Mouse (Mus musculus) megakaryocyte, adult 5-6 weeks (primary cell): Measurements from ENCODE around the gene Grik4. TPM values are rescaled to one million over a fixed set of nuclear protein-coding genes. Genes with fewer than 3 reads are reported as not detected.
A peak's percentile ranks its signal among the peaks of the same experiment; 100 is the strongest.

Experiments used
- ATAC-seq: 2 replicates; pipeline ENCODE4 v1.8.0; 2016; ENCODE audit warnings: mild to moderate bottlenecking, inconsistent platforms; ENCODE audit not compliant: poor library complexity, severe bottlenecking
- total RNA-seq, 2 experiments: library from RNA; stranded (forward) in 1 of 2; stranded (reverse) in 1 of 2; fragments of 153-499, 151-499 nt in 1 of 2; fragments of 221-1000, 200-1000 nt in 1 of 2; gene quantifications; 2 replicates each; pipeline versions ENCODE4 v1.2.3 to v1.2.4; 2015 to 2017

Grik4 gene
- total RNA-seq, 2 experiments from 2014 or later, result not detected

DNA sequence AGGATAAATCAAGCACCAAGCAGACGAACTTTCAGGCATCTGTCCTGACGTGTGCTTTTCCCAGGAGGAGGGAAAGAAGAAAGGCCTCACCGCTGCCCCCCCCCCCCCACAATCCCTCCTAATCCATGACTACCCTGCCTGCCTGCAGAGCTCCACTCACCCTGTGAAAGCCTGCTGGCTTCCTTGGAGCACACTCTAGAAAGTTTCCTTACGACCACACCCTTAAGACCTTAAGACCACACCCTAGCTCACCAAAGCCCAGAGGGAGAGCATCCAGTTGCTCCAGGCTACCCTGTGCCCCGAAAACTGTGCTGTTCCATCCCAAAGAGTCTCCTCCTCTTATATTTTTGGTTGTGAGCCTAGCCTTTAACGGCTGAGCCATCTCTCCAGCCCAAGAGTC is 82.6 kb downstream of the Grik4 start:
- ATAC-seq, result no peak

GRCm38 (mm10) chr9:42861238-42861637 is 83.1 kb downstream of the Grik4 start:
- ATAC-seq, result no peak

DNA sequence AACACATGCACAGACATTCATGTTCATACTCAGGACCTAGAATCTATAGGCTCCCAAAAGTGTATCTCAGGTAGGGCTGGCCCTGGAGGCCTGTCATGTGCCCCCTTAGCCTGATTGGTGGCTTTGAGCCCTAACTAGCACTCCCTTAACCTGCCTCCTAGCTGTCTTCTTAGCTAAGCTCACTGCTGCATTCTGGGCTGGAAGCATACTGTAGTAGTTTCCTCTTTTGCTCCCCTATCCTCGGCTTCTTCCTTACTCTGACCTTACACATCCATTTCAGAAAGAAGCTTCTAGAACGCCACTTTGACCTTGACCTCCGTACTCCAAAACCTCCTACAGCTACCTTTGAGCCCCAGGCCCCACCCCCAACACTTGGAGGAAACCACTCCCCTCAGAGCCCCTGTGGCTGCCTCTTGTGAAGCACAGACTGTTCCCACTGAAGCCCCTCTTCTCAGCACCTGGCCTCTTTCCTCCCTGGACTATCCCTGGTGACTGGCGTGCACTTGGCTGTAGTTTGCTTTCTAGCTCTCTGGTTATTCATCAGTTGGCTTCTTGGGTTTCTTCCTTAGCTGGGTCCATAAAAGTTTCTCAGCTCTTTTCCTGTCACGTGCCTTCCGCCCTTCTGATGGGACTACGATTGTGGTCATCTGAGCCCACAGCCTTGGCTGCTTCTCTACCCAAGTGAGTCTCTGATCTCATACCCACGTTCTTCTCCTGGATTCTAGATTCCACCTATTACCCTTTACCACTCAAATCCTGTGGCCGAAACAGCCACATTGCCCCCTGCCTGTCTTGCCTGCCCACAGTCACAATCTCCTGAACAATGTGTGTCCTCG is 84.1 kb downstream of the Grik4 start:
- peak; percentile 61; the same call in 1 of the 2 replicates for ATAC-seq

GRCm38 (mm10) chr9:42858998-42859690 is 85.1 kb downstream of the Grik4 start:
- 0 out of 2 replicates have a peak, but pooled peaks have one; percentile 7 for ATAC-seq

DNA sequence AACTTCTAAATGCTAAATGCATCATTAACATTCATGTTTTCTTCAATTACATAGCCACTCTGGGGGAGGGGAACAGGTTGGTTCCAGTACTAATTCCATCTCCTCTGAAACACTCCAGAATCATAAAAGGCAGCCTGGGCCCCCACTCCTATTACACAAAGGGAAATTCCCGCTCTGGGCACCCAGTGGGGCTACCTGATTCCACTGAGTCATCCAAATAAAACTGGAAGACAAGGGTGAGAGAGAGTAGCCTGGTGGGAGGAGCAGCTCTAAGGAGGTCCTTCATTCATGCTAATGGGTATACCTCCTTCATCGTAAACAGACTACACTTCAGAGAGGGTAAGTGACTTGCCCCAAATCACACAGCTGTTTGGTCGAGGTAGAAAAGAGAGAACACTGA is 85.7 kb downstream of the Grik4 start:
- ATAC-seq, result no peak

- ATAC-seq, result no peak
Measured at GRCm38 (mm10) chr9:42857756-42858155, 86.5 kb downstream of the Grik4 start.

DNA sequence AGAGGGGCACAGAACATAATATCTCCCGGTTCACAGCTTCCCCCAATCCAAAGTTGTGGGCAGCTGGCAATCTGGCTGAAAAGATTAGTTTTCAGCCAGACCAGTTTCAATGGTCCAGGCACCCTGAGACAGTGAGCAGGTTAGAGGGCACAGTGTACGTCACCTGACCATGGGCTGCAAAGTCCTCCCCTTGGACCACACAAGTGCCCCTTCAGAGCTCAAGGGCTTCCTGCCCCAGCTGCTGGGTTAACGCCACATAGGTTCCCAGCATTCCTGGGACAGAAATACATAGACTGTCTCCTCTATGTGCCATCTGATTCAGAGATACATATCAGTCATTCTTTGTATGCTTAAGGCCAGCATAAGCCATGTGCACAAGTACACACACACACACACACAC is 91.2 kb downstream of the Grik4 start:
- ATAC-seq, result no peak

DNA sequence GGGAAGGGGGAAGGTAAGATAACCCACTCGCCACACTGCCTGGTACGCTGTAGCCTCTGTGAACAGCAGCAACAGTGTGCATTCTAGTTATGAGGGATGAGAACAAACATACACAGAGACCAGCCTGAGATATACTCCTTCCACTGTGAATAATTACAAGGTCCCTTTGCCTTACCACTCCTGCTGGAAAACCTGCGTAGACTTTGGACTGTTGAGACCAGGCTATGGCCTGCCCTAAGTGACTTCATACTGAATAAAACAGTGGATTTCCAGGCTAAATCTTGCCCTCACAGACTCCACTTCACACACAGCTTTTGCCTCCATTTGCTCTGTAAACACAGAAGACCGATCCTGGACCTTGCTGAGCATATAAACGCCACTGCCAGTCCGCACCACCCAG is 94.2 kb downstream of the Grik4 start:
- ATAC-seq, result no peak

DNA sequence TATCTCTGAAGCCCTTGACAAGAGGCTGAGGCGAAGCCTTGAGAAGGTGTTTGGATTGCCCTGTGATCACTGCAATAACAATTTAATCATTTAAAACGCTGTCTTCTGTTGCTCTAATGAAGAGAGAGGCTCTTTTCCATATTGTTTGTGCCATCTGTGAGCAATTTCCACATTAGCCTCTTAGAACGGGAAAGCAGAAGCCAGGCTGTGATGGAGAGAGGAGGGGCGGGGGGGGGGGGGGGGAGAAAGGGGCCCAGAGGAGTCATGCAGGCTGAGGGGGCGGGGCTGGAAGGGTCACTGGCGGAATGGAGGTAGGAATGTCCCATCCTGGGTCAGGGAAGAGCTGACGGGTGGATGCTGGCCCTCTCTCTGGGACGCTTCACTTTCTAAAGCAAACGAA is 96.2 kb downstream of the Grik4 start:
- no peak for ATAC-seq

DNA sequence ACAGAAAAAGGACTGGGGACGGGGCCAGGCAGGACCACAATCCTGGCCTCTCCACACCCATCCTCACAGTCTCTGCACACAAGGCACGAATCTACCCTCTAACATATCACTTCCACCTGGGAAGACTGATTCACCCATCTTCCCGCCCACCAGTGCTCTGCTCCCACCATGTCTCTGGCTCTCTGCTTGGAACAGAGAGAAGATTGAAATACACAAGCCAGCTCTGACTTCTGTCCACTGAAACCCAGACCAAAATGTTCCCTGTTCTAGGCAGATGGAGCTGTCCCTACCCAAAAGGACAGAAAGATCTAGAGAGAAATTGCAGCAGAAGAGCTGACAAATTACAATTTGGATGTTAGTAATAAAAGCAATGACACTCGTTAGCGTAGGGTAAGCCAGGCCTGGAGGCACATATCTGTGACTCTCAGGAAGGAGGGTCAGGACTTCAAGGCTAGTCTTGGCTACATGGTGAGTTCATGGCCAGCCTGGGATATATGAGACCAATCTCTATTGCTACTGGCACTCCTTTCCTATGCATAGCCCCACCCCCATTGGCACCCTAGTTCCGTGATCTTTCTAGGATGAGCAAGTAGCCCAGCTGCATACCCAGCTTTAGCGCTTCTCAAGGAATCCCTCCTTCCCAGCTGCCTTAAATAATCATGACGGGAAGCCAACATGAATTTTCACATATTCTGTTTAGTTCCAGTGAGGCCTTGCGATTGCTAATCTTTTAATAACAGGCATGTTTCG is 97.4 kb downstream of the Grik4 start:
- no peak for ATAC-seq

- no peak for ATAC-seq
Measured at GRCm38 (mm10) chr9:42846139-42846538, 98.2 kb downstream of the Grik4 start.

DNA sequence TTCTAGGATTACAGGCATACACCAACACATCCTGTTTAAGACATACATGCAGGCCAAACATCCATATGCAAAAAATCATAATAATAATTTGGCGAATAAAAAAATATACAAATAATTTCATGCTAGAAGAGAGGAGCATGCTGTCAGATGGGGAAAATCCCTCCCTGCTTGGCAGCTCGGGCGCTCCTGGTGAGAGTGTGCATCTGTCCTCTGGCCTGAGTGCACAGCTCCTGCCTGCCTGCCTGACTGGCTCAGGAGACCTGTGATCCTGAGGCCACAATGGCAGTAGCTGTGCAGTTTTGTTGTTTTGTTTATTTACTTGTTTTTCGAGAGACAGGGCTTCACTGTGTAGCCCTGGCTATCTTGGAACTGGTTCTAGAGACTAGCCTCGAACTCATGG is 100.0 kb downstream of the Grik4 start:
- ATAC-seq, result no peak

DNA sequence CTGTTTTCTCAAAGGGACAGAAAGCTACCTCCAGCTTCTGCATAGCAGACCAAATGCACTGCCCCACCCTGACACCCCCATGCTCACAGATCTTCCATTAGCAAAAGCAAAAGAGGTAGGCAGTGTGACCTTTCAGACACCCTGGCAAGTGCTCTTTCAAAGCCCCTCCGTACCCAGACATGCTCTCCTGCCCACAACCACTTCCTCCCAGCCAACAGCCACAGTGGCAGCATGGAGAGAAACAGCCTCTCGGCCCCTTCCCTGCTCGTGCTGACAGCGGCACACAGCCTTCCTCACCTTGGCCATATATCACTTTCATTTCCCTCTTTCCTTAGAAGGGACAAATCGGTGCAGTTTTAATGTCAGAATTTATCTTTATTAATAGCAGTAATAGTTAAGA is 106.0 kb downstream of the Grik4 start:
- peak; percentile 67 for ATAC-seq

DNA sequence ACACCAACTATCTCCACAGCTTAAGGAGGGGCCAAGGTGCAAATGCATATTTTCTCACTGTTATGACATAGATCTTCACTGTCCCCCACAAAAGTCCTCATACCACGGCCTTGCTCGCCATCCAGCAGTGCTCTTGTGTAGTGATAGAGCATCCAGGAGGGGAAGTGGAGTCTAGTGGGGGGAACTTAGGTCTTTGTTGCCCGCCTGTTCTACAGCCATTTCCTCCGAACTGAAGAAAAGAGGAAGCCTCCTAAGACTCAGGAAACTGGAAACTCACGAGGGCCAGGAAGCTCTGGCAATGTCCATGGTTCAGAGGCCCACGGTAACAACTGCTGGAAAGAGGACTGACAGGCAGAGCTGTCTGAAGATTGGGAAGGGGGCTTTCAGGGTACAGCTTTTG is 106.8 kb downstream of the Grik4 start:
- ATAC-seq, result peak; percentile 75

DNA sequence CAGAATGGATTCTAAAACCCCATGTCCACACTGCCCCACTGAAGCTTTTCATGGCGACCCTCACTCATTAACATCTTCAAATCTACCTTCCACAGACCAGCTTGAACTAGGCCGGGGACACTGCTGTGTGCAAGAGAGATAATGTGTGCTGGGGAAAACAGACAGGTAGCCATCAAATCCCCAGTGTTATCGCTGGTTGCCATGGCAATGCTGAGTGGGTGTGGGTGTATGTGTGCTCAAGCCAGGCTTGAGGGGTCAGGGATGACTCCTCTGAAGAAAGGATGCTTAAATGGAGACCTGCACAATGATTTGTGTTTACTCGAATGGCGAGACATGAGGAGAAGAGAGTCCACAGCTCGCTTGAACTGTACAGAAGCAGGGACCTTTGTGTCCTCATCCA is 112.7 kb downstream of the Grik4 start:
- no peak for ATAC-seq

DNA sequence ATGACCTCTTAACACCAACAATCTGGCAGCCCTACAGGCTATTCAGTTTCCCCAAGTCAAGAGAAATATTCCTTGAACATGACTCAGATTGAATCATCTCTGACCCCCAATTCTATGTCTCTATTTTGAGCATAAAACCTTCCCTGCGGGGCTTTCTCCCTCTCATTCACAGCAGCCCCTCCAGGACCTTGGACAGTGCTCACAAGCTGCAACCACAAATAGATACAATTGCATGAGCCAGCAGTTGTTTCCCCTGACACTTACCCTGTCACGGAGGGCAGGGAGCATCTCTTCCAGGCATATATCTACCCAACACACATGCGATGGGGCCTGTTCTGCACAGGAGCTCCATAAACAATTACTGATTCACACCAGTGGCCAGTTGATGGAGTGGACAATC is 125.0 kb downstream of the Grik4 start:
- no peak for ATAC-seq

GRCm38 (mm10) chr9:42816815-42817214 is 127.5 kb downstream of the Grik4 start:
- ATAC-seq, result no peak

- no peak for ATAC-seq
Measured at GRCm38 (mm10) chr9:42809146-42809545, 135.1 kb downstream of the Grik4 start.

DNA sequence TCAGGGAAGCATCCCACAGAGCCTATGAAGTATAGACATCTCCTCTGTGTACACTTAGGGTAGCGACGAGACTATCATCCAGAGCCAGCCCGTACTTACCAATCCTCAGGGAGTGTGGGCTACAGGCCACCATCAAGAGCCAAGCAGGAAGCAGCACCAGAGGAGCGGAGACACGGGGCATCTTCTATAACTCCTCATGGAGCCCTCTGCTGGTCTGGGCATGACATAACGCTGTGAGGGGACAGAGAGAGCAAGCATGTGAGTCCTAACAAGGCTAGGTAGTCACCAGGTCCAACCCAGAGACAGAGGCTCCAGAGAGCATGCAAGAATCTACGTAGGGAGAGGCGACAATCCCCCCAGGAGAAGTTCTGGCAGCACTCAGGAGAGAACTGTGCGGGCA is 135.9 kb downstream of the Grik4 start:
- no peak for ATAC-seq

GRCm38 (mm10) chr9:42803061-42803491 is 141.2 kb downstream of the Grik4 start:
- ATAC-seq, result no peak

- ATAC-seq, result no peak
Measured at GRCm38 (mm10) chr9:42801929-42802328, 142.4 kb downstream of the Grik4 start.

DNA sequence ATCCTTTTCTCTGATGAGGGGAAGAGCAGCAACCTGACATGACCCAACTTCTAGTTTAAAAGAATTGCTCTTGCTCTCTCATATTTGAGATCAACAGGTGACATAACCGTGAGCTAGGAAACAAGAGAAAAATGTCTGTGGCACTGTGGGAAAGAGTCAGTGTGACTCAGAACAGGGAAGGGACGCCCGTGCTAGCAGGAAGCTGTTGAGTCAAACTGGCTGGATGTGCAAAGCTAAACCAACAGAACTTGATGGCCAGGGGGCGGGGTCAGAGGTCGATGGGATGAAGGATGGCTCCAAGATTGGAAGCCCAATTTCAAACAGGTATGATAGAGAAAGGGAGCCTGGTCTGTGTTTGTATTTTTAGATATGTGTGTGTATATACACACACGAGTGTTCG is 144.2 kb downstream of the Grik4 start:
- ATAC-seq, result no peak
